Mouse (Mus musculus) CH12.LX (cell line): ENCODE measurements around the gene Hist1h4h.
"Not testable (repeated sequence)": the region's sequence is repeated elsewhere in the genome, so short reads cannot be mapped to it uniquely, and the experiment has no call there.

Experiments used
- BHLHE40 ChIP-seq: IDR thresholded peaks from 2 replicates; pipeline ENCODE4 v1.6.1; 2011; ENCODE audit warnings: mild to moderate bottlenecking, low read depth, low read length, improper control_type of control experiment
- CHD2 ChIP-seq: IDR thresholded peaks from 2 replicates; pipeline ENCODE4 v1.6.1; 2011; ENCODE audit warnings: low read length, improper control_type of control experiment
- CTCF ChIP-seq, 2 experiments: IDR thresholded peaks in 1 of 2; conservative IDR thresholded peaks in 1 of 2; 2 replicates each; pipeline ENCODE4 v1.5.1; 2011 to 2012; ENCODE audit warnings: low read depth in 2 of 2, low read length in 2 of 2, improper control_type of control experiment in 1 of 2, inconsistent platforms in 1 of 2, mild to moderate bottlenecking in 1 of 2, moderate library complexity in 1 of 2
- GABPA ChIP-seq: IDR thresholded peaks from 2 replicates; pipeline ENCODE4 v1.6.1; 2012; ENCODE audit warnings: low read depth, low read length, improper control_type of control experiment, inconsistent platforms; ENCODE audit not compliant: insufficient replicate concordance
- MAZ ChIP-seq: IDR thresholded peaks from 2 replicates; pipeline ENCODE4 v1.6.1; 2012; ENCODE audit warnings: low read depth, mild to moderate bottlenecking, inconsistent platforms, low read length, improper control_type of control experiment, moderate library complexity
- SIN3A ChIP-seq: IDR thresholded peaks from 2 replicates; pipeline ENCODE4 v1.6.1; 2012; ENCODE audit warnings: low read length, improper control_type of control experiment, inconsistent platforms
- USF1 ChIP-seq: IDR thresholded peaks from 2 replicates; pipeline ENCODE4 v1.6.1; 2014; ENCODE audit warnings: low read depth, mild to moderate bottlenecking, inconsistent platforms, low read length, improper control_type of control experiment
- ZNF384 ChIP-seq: IDR thresholded peaks from 2 replicates; pipeline ENCODE4 v1.6.1; 2012; ENCODE audit warnings: low read depth, low read length, improper control_type of control experiment, inconsistent platforms

- TF ChIP-seq ZNF384; MAZ; BHLHE40; CTCF (conservative IDR thresholded peaks at IDR 0.05 in 1 of 2, IDR thresholded peaks at IDR 0.05 in 1 of 2; ENCODE audit: low read depth in 2 of 2, low read length in 2 of 2); USF1; GABPA; CHD2: not testable (repeated sequence)
- TF ChIP-seq SIN3A, result 0 out of 2 replicates have a peak, but pooled peaks have one; percentile 18
These were observed 12.3 kb downstream of the Hist1h4h start, which contains the start of gene Hist1h2bh for GRCm38 (mm10) chr13:23542999-23543607.
